Mouse (Mus musculus) G1E (cell line): ENCODE results near the gene Chic2. TPM values are rescaled to one million over a fixed set of nuclear protein-coding genes. Genes with fewer than 3 reads are reported as not detected.

ENCODE experiments used
- ATAC-seq: 2 replicates; pipeline ENCODE4 v1.8.0; 2016; ENCODE audit warnings: mild to moderate bottlenecking; ENCODE audit not compliant: insufficient number of reproducible peaks, poor library complexity, low FRiP score, severe bottlenecking; ENCODE audit errors: extremely low read depth
- DNase-seq: peaks from one replicate; pipeline ENCODE4 v3.0.0; 2012; ENCODE audit warnings: low spot score
- H3K27me3 ChIP-seq: 2 replicates; pipeline ENCODE4 v1.6.1; 2012; ENCODE audit warnings: mild to moderate bottlenecking, low read length, inconsistent platforms; ENCODE audit not compliant: insufficient read depth
- H3K36me3 ChIP-seq: replicated peaks from 2 replicates; pipeline ENCODE3; 2012; ENCODE audit warnings: mild to moderate bottlenecking, inconsistent platforms
- H3K4me1 ChIP-seq: 2 replicates; pipeline ENCODE4 v1.6.1; 2012; ENCODE audit warnings: low read depth, low read length, inconsistent platforms, mixed read lengths; ENCODE audit not compliant: insufficient read depth
- H3K4me3 ChIP-seq: 2 replicates; pipeline ENCODE4 v1.5.1; 2012; ENCODE audit warnings: low read depth, mild to moderate bottlenecking, inconsistent platforms, low read length, moderate library complexity, mixed read lengths
- H3K9me3 ChIP-seq: replicated peaks from 2 replicates; pipeline ENCODE4 v1.6.1; 2012; ENCODE audit warnings: inconsistent platforms
- CTCF ChIP-seq: IDR thresholded peaks from 2 replicates; pipeline ENCODE4 v1.5.1; 2012; ENCODE audit warnings: low read depth, low read length, inconsistent platforms, mixed read lengths
- GATA1 ChIP-seq: IDR thresholded peaks from 2 replicates; pipeline ENCODE4 v1.6.1; 2012; ENCODE audit warnings: borderline replicate concordance, low read length, inconsistent platforms, mixed read lengths
- GATA2 ChIP-seq: IDR thresholded peaks from 2 replicates; pipeline ENCODE4 v1.6.1; 2012; ENCODE audit warnings: low read depth, low read length, inconsistent platforms, borderline replicate concordance
- POLR2AphosphoS5 ChIP-seq: IDR thresholded peaks from 2 replicates; pipeline ENCODE4 v1.6.1; 2012; ENCODE audit warnings: low read depth, low read length, inconsistent platforms; ENCODE audit not compliant: insufficient replicate concordance
- TAL1 ChIP-seq: conservative IDR thresholded peaks from 2 replicates; pipeline ENCODE4 v1.6.1; 2012; ENCODE audit warnings: low read depth, low read length, inconsistent platforms, mixed read lengths
- polyA plus RNA-seq: library from polyadenylated mRNA; stranded (reverse); fragments of >175 nt; gene quantifications from 2 replicates; pipeline ENCODE4 v1.2.3, GENCODE M21; 2012
- total RNA-seq, 2 experiments: library from RNA; stranded (forward) in 1 of 2; stranded (reverse) in 1 of 2; fragments of 200-1000 nt in 1 of 2; fragments of >200 nt in 1 of 2; fragmentation: Nextera tagmentation in 1 of 2; gene quantifications; 2 replicates each; pipeline ENCODE4 v1.2.3; 2014 to 2017

Gene Chic2
- total and polyA plus RNA-seq, 3 experiments, result 32.0 to 69.3 (median 57.4) TPM

- Histone ChIP-seq H3K27me3 (no peaks in the 10 kb centered on the region), H3K4me1 (no peaks in the 10 kb centered on the region), H3K36me3 (peaks cover 34% of the 10 kb centered on the region), H3K9me3 (peaks cover 2% of the 10 kb centered on the region; the same call in 1 of the 2 replicates), H3K4me3 (no peak overlapping the region)
- TF ChIP-seq CTCF (no peak), TAL1 (no peak), GATA1 (no peak), POLR2AphosphoS5 (no peak), GATA2 (no peak)
- DNase-seq (no peak), ATAC-seq (no peak)
Observed at GRCm38 (mm10) chr5:74994947-74995346, 49.6 kb downstream of the Chic2 start.

DNA sequence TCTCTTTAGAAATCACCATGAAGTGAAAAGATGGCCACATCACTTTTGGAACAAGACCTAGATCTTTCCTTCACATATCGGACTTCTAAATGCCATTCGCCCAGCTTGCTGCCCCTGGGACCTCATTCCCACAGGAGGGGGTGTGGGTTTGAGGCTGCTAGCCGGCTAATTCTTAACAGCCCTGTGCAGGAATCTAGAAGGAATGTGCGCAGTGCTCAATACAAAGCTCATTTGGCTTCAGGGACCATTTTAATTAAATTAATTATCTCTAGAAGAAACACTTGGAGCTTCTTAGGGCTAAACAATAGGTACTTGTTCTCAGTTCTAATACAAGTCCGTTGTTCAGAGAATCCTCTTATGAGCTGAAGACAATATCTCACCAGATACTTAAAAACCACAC, 60.5 kb downstream of the Chic2 start:
- H3K36me3 ChIP-seq, result no peaks in the 10 kb centered on the region
- H3K4me3 ChIP-seq, result no peak overlapping the region
- DNase-seq (no peak), ATAC-seq (no peak)
- H3K27me3 ChIP-seq, result peaks cover 22% of the 10 kb centered on the region
- no peaks in the 10 kb centered on the region; the same call in 1 of the 2 replicates for H3K9me3 ChIP-seq
- TF ChIP-seq GATA1, result no peak
- peaks cover 8% of the 10 kb centered on the region for H3K4me1 ChIP-seq

DNA sequence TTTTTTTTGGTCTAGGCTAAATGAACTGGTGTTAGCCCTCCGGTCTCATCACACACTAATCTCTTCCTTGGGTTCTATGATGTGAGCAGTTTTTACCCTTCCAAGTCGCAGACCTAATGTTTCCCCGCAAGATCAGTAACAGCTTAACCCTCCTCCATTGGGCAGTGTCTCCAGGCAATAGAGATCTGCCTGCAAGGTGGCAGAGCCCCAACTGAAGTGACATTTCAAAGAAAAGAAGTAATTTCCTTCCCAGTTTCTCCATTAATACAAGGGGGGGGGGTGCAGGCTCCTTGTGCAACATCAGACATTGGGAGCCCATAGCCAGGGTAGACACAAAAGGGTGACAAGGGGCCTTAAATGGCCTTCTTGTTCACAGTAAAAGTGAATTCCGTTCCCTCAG, 64.0 kb downstream of the Chic2 start:
- TF ChIP-seq CTCF (no peak), POLR2AphosphoS5 (no peak), GATA2 (no peak), GATA1 (no peak), TAL1 (no peak)
- Histone ChIP-seq H3K9me3 (no peaks in the 10 kb centered on the region), H3K4me1 (no peaks in the 10 kb centered on the region), H3K4me3 (no peak overlapping the region), H3K27me3 (peaks cover 42% of the 10 kb centered on the region), H3K36me3 (no peaks in the 10 kb centered on the region)
- DNase-seq (no peak), ATAC-seq (no peak)

- DNase-seq (no peak), ATAC-seq (no peak)
- H3K27me3 ChIP-seq, result peaks cover 43% of the 10 kb centered on the region
- no peak overlapping the region for H3K4me3 ChIP-seq
- H3K9me3 ChIP-seq, result no peaks in the 10 kb centered on the region
- TF ChIP-seq TAL1 (no peak), GATA1 (no peak), POLR2AphosphoS5 (no peak), GATA2 (no peak), CTCF (no peak)
- no peaks in the 10 kb centered on the region for H3K36me3 ChIP-seq
- H3K4me1 ChIP-seq, result no peaks in the 10 kb centered on the region
Observed at GRCm38 (mm10) chr5:74980154-74980553, 64.4 kb downstream of the Chic2 start.

- DNase-seq (no peak), ATAC-seq (no peak)
- Histone ChIP-seq H3K4me1 (no peaks in the 10 kb centered on the region), H3K4me3 (no peak overlapping the region), H3K9me3 (no peaks in the 10 kb centered on the region), H3K27me3 (peaks cover 45% of the 10 kb centered on the region), H3K36me3 (no peaks in the 10 kb centered on the region)
- no peak for TF ChIP-seq POLR2AphosphoS5
- TF ChIP-seq GATA1, result no peak
- no peak for TF ChIP-seq GATA2
- no peak for TF ChIP-seq TAL1
- no peak for TF ChIP-seq CTCF
Observed at GRCm38 (mm10) chr5:74979586-74979985, 65.0 kb downstream of the Chic2 start.

- no peaks in the 10 kb centered on the region for H3K9me3 ChIP-seq
- H3K36me3 ChIP-seq, result no peaks in the 10 kb centered on the region
- no peak overlapping the region for H3K4me3 ChIP-seq
- DNase-seq (no peak), ATAC-seq (no peak)
- TF ChIP-seq CTCF, result no peak
- TF ChIP-seq POLR2AphosphoS5, result no peak
- TF ChIP-seq TAL1, result no peak
- TF ChIP-seq GATA1, result no peak
- TF ChIP-seq GATA2, result no peak
- H3K27me3 ChIP-seq, result peaks cover 53% of the 10 kb centered on the region
- H3K4me1 ChIP-seq, result no peaks in the 10 kb centered on the region
Observed at GRCm38 (mm10) chr5:74975507-74975906, 69.1 kb downstream of the Chic2 start.

DNA sequence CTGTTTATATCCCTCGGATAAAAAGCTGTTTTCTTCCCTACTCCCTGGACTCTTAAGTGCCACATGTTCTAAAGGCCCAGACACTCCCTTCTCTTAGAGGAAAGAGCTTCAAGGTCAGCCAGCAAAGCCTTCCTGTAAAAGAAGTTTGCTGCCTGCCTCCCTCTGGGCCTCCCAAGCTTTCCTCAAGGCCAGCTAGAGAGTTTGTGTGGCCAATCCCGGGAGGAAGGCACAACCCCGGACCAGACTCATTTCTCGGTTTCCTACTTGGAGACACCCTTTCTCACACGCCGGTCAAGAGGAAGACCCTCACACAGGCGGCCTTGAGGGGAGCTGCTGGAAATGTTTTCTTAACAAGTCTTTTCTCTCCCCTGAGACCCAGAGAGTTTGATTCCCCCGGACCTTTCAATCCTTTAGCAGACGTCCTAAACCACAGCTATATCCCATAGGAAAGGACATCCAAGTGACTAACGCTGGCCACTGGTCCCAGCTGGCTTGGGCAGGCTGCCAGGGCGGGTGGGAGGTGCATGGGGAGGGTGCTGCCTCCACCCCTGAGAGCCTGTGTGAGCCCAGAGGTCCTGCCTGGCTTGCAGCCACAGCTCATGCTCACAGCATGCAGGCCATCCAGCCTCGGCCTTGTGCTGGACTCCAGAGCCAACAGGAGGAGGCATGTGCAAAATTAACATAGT, 69.7 kb downstream of the Chic2 start:
- TF ChIP-seq CTCF (no peak), TAL1 (no peak), GATA1 (no peak), GATA2 (no peak), POLR2AphosphoS5 (no peak)
- H3K4me3 ChIP-seq, result no peak overlapping the region
- ATAC-seq (no peak), DNase-seq (no peak)
- H3K36me3 ChIP-seq, result no peaks in the 10 kb centered on the region
- H3K9me3 ChIP-seq, result no peaks in the 10 kb centered on the region
- no peaks in the 10 kb centered on the region for H3K4me1 ChIP-seq
- H3K27me3 ChIP-seq, result peaks cover 50% of the 10 kb centered on the region
